In genomic region chr9:67973451-67973850, GRCm38 (mm10) we compare ENCODE assay signal across 8 mouse cellular contexts.
A peak's percentile ranks its signal among the peaks of the same experiment; 100 is the strongest.
DNase-seq lines count a peak whose midpoint lies in the region; ATAC-seq and TF ChIP-seq lines count a peak whose summit lies in the region.

No protein-coding gene starts in this region.

- TF ChIP-seq POLR2A in liver, adult 2 months (IDR thresholded peaks at IDR 0.05; ENCODE audit: extremely low read depth, insufficient read depth, low read length), result no peak

- no peaks in the 10 kb centered on the region for H3K27me3 ChIP-seq in liver, adult 2 months (ENCODE audit: control insufficient read depth, insufficient read depth, low read length)
- no peaks in the 10 kb centered on the region for H3K27me3 ChIP-seq in liver, embryonic 11.5 days (replicated peaks; ENCODE audit: control insufficient read depth, insufficient read depth, low read length)
- H3K27me3 ChIP-seq in midbrain, embryonic 13.5 days, result no peaks in the 10 kb centered on the region

- H3K4me2 ChIP-seq in liver, embryonic 11.5 days, result no peak overlapping the region
- H3K4me2 ChIP-seq in midbrain, embryonic 13.5 days (replicated peaks), result no peak overlapping the region

- DNase-seq in cerebellum, postnatal 14 days, result peak; percentile 12 to 30
- no peak for DNase-seq in cerebellum, postnatal 4 days (ENCODE audit: low spot score in 2 of 2)
- DNase-seq in liver, adult 2 months (ENCODE audit: extremely low read depth, low read depth, low spot score), result peak; percentile 23
- DNase-seq in liver, embryonic 11.5 days (ENCODE audit: low spot score), result no peak
- DNase-seq in brain, embryonic 18.5 days (ENCODE audit: low read depth, low spot score), result peak; percentile 30
- DNase-seq in spleen, postnatal 10 days (ENCODE audit: low spot score in 2 of 2), result no peak
- DNase-seq in ovary, adult 18-20 months (ENCODE audit: low spot score), result no peak

- 57% methylated on average over 6 of the region's 6 CpGs for WGBS in liver, adult 2 months
- WGBS in liver, embryonic 11.5 days, result 45% methylated on average over 6 of the region's 6 CpGs
- 37% methylated on average over 6 of the region's 6 CpGs for WGBS in midbrain, embryonic 13.5 days

- no peaks in the 10 kb centered on the region for H3K79me2 ChIP-seq in liver, adult 2 months (ENCODE audit: control insufficient read depth, insufficient read depth, low read length)

- H3K9me3 ChIP-seq in liver, embryonic 11.5 days (ENCODE audit: control insufficient read depth, low read length), result no peaks in the 10 kb centered on the region
- no peaks in the 10 kb centered on the region for H3K9me3 ChIP-seq in midbrain, embryonic 13.5 days

- ATAC-seq in liver, embryonic 11.5 days (replicated peaks; ENCODE audit: low FRiP score), result no peak
- ATAC-seq in midbrain, embryonic 13.5 days, result peak; percentile 37; the same call in 1 of the 2 replicates

- H3K4me3 ChIP-seq in liver, adult 2 months (ENCODE audit: insufficient read depth, low read depth, low read length), result no peak overlapping the region
- no peak overlapping the region for H3K4me3 ChIP-seq in liver, embryonic 11.5 days (ENCODE audit: low read depth, low read length)
- no peak overlapping the region for H3K4me3 ChIP-seq in midbrain, embryonic 13.5 days (replicated peaks)

- no peaks in the 10 kb centered on the region for H3K4me1 ChIP-seq in liver, adult 2 months (ENCODE audit: control insufficient read depth, insufficient read depth, low read length)
- H3K4me1 ChIP-seq in liver, embryonic 11.5 days (replicated peaks; ENCODE audit: control insufficient read depth, insufficient read depth, low read length), result no peaks in the 10 kb centered on the region
- no peaks in the 10 kb centered on the region for H3K4me1 ChIP-seq in midbrain, embryonic 13.5 days (replicated peaks)

- TF ChIP-seq CTCF in liver, adult 2 months (IDR thresholded peaks at IDR 0.05; ENCODE audit: low read depth, low read length), result peak; percentile 41

- H3K36me3 ChIP-seq in liver, adult 2 months (ENCODE audit: control insufficient read depth, insufficient read depth, low read length), result peaks cover 33% of the 10 kb centered on the region
- peaks cover 18% of the 10 kb centered on the region; the same call in 1 of the 2 replicates for H3K36me3 ChIP-seq in liver, embryonic 11.5 days (ENCODE audit: control insufficient read depth, insufficient read depth, low read length)
- H3K36me3 ChIP-seq in midbrain, embryonic 13.5 days, result peaks cover 24% of the 10 kb centered on the region

- H3K27ac ChIP-seq in liver, adult 2 months (replicated peaks; ENCODE audit: insufficient read depth, low read depth, low read length), result no peak overlapping the region
- H3K27ac ChIP-seq in liver, embryonic 11.5 days (ENCODE audit: low read depth, low read length), result no peak overlapping the region
- no peak overlapping the region for H3K27ac ChIP-seq in midbrain, embryonic 13.5 days

- no peak overlapping the region for H3K9ac ChIP-seq in liver, adult 2 months (ENCODE audit: low read depth, low read length)
- H3K9ac ChIP-seq in liver, embryonic 11.5 days (ENCODE audit: low read depth, low read length), result no peak overlapping the region
- no peak overlapping the region for H3K9ac ChIP-seq in midbrain, embryonic 13.5 days (replicated peaks)

Comparison
In these comparisons a context has a peak if more than half of its experiments do, and no peak if none do; other contexts are left out.
1. DNase-seq: peak in cerebellum, postnatal 14 days (2 of 2), liver, adult 2 months (single experiment) and brain, embryonic 18.5 days (single experiment); none in cerebellum, postnatal 4 days (0 of 2), liver, embryonic 11.5 days (single experiment), spleen, postnatal 10 days (0 of 2) and ovary, adult 18-20 months (single experiment).